Mouse (Mus musculus): ENCODE measurements around the gene Plin4. TPM values are rescaled to one million over a fixed set of nuclear protein-coding genes. Genes with fewer than 3 reads are reported as not detected.
A peak's percentile ranks its signal among the peaks of the same experiment; 100 is the strongest.
"Not testable (repeated sequence)": the region's sequence is repeated elsewhere in the genome, so short reads cannot be mapped to it uniquely, and the experiment has no call there.

The Plin4 gene
- total and polyA plus RNA-seq, 2 experiments, result 2.1 to 2.8 TPM

GRCm38 (mm10) chr17:56110571-56110970 is 968 bp upstream of the Plin4 start:
- 30% methylated on average over 4 of the region's 4 CpGs for WGBS
- H3K4me3 ChIP-seq (ENCODE audit: insufficient read depth, low read depth, low read length), result no peak overlapping the region
- H3K36me3 ChIP-seq (ENCODE audit: control insufficient read depth, insufficient read depth, low read length), result peaks cover 6% of the 10 kb centered on the region; the same call in 1 of the 2 replicates
- H3K9ac ChIP-seq (ENCODE audit: low read depth, low read length), result no peak overlapping the region
- H3K27me3 ChIP-seq (ENCODE audit: control insufficient read depth, insufficient read depth, low read length), result no peaks in the 10 kb centered on the region
- H3K27ac ChIP-seq (replicated peaks; ENCODE audit: insufficient read depth, low read depth, low read length), result peak overlapping the region; percentile 62; the same call in 1 of the 2 replicates
- peak; percentile 75 for DNase-seq (ENCODE audit: extremely low read depth, low read depth, low spot score)
- H3K79me2 ChIP-seq (ENCODE audit: control insufficient read depth, insufficient read depth, low read length), result no peaks in the 10 kb centered on the region
- TF ChIP-seq POLR2A (IDR thresholded peaks at IDR 0.05; ENCODE audit: extremely low read depth, insufficient read depth, low read length) (no peak), CTCF (IDR thresholded peaks at IDR 0.05; ENCODE audit: low read depth, low read length) (no peak)
- peaks cover 35% of the 10 kb centered on the region for H3K4me1 ChIP-seq (ENCODE audit: control insufficient read depth, insufficient read depth, low read length)

GRCm38 (mm10) chr17:56108334-56109044 is 1.1 kb downstream of the Plin4 start:
- Histone ChIP-seq H3K36me3 (ENCODE audit: control insufficient read depth, insufficient read depth, low read length) (peaks cover 3% of the 10 kb centered on the region; the same call in 1 of the 2 replicates), H3K27me3 (ENCODE audit: control insufficient read depth, insufficient read depth, low read length) (no peaks in the 10 kb centered on the region), H3K4me1 (ENCODE audit: control insufficient read depth, insufficient read depth, low read length) (peaks cover 26% of the 10 kb centered on the region), H3K9ac (ENCODE audit: low read depth, low read length) (peak overlapping the region; percentile 20; the same call in 1 of the 2 replicates), H3K4me3 (ENCODE audit: insufficient read depth, low read depth, low read length) (no peak overlapping the region), H3K79me2 (ENCODE audit: control insufficient read depth, insufficient read depth, low read length) (no peaks in the 10 kb centered on the region), H3K27ac (replicated peaks; ENCODE audit: insufficient read depth, low read depth, low read length) (peak overlapping the region; percentile 85)
- peak; percentile 93 for DNase-seq (ENCODE audit: extremely low read depth, low read depth, low spot score)
- TF ChIP-seq POLR2A (IDR thresholded peaks at IDR 0.05; ENCODE audit: extremely low read depth, insufficient read depth, low read length) (0 out of 2 replicates have a peak, but pooled peaks have one; percentile 18), CTCF (IDR thresholded peaks at IDR 0.05; ENCODE audit: low read depth, low read length) (no peak)
- WGBS, result 25% methylated on average over 6 of the region's 6 CpGs

- no peaks in the 10 kb centered on the region for H3K79me2 ChIP-seq (ENCODE audit: control insufficient read depth, insufficient read depth, low read length)
- no peak for DNase-seq (ENCODE audit: extremely low read depth, low read depth, low spot score)
- no peak overlapping the region for H3K4me3 ChIP-seq (ENCODE audit: insufficient read depth, low read depth, low read length)
- no peak overlapping the region for H3K9ac ChIP-seq (ENCODE audit: low read depth, low read length)
- TF ChIP-seq CTCF (IDR thresholded peaks at IDR 0.05; ENCODE audit: low read depth, low read length) (no peak), POLR2A (IDR thresholded peaks at IDR 0.05; ENCODE audit: extremely low read depth, insufficient read depth, low read length) (no peak)
- H3K36me3 ChIP-seq (ENCODE audit: control insufficient read depth, insufficient read depth, low read length), result peaks cover 3% of the 10 kb centered on the region; the same call in 1 of the 2 replicates
- peaks cover 22% of the 10 kb centered on the region for H3K4me1 ChIP-seq (ENCODE audit: control insufficient read depth, insufficient read depth, low read length)
- no peak overlapping the region for H3K27ac ChIP-seq (replicated peaks; ENCODE audit: insufficient read depth, low read depth, low read length)
- whole genome bisulfite sequencing, result 69% methylated on average over 2 of the region's 2 CpGs
- no peaks in the 10 kb centered on the region for H3K27me3 ChIP-seq (ENCODE audit: control insufficient read depth, insufficient read depth, low read length)
These were observed 1.9 kb downstream of the Plin4 start for GRCm38 (mm10) chr17:56107736-56108135.

DNA sequence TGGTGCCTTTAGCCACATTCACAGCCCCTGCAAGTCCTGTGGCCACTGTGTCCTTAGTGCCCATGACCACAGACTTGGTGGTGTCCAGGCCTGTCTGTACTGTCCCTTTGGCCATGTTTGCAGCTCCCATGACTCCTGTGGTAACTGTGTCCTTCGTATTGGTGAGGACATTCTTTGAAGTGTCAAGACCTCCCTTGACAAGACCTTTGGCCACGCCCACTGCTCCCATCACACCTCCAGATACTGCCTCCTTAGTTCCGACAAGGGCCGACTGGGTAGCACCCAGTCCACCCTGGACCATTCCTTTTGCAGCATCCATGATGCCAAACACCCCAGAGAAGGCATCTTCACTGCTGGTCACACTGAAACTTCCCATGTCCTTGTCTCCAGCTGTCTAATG is 2.6 kb downstream of the Plin4 start:
- no peaks in the 10 kb centered on the region for H3K27me3 ChIP-seq (ENCODE audit: control insufficient read depth, insufficient read depth, low read length)
- TF ChIP-seq CTCF (IDR thresholded peaks at IDR 0.05; ENCODE audit: low read depth, low read length) (no peak), POLR2A (IDR thresholded peaks at IDR 0.05; ENCODE audit: extremely low read depth, insufficient read depth, low read length) (no peak)
- H3K4me3 ChIP-seq (ENCODE audit: insufficient read depth, low read depth, low read length), result no peak overlapping the region
- 0 out of 2 replicates have a peak, but pooled peaks cover 3% of the 10 kb centered on the region for H3K36me3 ChIP-seq (ENCODE audit: control insufficient read depth, insufficient read depth, low read length)
- H3K79me2 ChIP-seq (ENCODE audit: control insufficient read depth, insufficient read depth, low read length), result no peaks in the 10 kb centered on the region
- DNase-seq (ENCODE audit: extremely low read depth, low read depth, low spot score), result no peak
- H3K27ac ChIP-seq (replicated peaks; ENCODE audit: insufficient read depth, low read depth, low read length), result no peak overlapping the region
- peaks cover 22% of the 10 kb centered on the region for H3K4me1 ChIP-seq (ENCODE audit: control insufficient read depth, insufficient read depth, low read length)
- H3K9ac ChIP-seq (ENCODE audit: low read depth, low read length), result no peak overlapping the region
- WGBS, result 87% methylated on average over 4 of the region's 4 CpGs

DNA sequence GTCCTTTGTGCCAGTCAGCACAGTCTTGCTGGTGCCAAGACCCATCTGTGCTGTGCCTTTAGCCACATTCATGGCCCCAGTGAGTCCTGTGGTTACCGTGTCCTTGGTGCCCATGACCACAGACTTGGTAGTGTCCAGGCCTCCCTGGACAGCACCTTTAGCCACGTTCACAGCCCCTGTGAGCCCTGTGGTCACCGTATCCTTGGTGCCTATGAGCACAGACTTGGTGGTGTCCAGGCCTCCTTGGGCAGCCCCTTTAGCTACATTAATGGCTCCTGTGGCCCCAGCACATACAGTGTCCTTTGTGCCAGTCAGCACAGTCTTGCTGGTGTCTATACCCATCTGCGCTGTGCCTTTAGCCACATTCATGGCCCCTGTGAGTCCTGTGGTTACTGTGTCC is 3.2 kb downstream of the Plin4 start:
- H3K4me1 ChIP-seq (ENCODE audit: control insufficient read depth, insufficient read depth, low read length), result peaks cover 22% of the 10 kb centered on the region
- H3K4me3 ChIP-seq (ENCODE audit: insufficient read depth, low read depth, low read length); H3K36me3 ChIP-seq (ENCODE audit: control insufficient read depth, insufficient read depth, low read length); H3K79me2 ChIP-seq (ENCODE audit: control insufficient read depth, insufficient read depth, low read length); H3K9ac ChIP-seq (ENCODE audit: low read depth, low read length); DNase-seq (ENCODE audit: extremely low read depth, low read depth, low spot score); H3K27ac ChIP-seq (replicated peaks; ENCODE audit: insufficient read depth, low read depth, low read length); H3K27me3 ChIP-seq (ENCODE audit: control insufficient read depth, insufficient read depth, low read length): not testable (repeated sequence)
- WGBS, result 97% methylated on average over 4 of the region's 4 CpGs

GRCm38 (mm10) chr17:56104821-56105220 is 4.8 kb downstream of the Plin4 start:
- not testable (repeated sequence) for H3K79me2 ChIP-seq (ENCODE audit: control insufficient read depth, insufficient read depth, low read length); H3K9ac ChIP-seq (ENCODE audit: low read depth, low read length); H3K27me3 ChIP-seq (ENCODE audit: control insufficient read depth, insufficient read depth, low read length); DNase-seq (ENCODE audit: extremely low read depth, low read depth, low spot score); H3K4me3 ChIP-seq (ENCODE audit: insufficient read depth, low read depth, low read length); H3K36me3 ChIP-seq (ENCODE audit: control insufficient read depth, insufficient read depth, low read length); H3K27ac ChIP-seq (replicated peaks; ENCODE audit: insufficient read depth, low read depth, low read length)
- H3K4me1 ChIP-seq (ENCODE audit: control insufficient read depth, insufficient read depth, low read length), result peaks cover 19% of the 10 kb centered on the region
- 98% methylated on average over 3 of the region's 5 CpGs for WGBS

Data from liver, adult 2 months (tissue).